Mouse (Mus musculus) bone marrow, adult 2 months (tissue): Measurements from ENCODE around the gene Dbndd2. TPM values are rescaled to one million over a fixed set of nuclear protein-coding genes. Genes with fewer than 3 reads are reported as not detected.

Experiments
- H3K27ac ChIP-seq: fragments of 200-500 bp; 2 replicates; pipeline ENCODE4 v1.5.1; 2012; ENCODE audit warnings: low read depth, mild to moderate bottlenecking, control low read depth, inconsistent platforms, low read length; ENCODE audit not compliant: control insufficient read depth, poor library complexity, insufficient read depth
- H3K4me1 ChIP-seq: fragments of 200-500 bp; 2 replicates; pipeline ENCODE4 v1.6.1; 2011; ENCODE audit warnings: low read length; ENCODE audit not compliant: control insufficient read depth, insufficient read depth
- H3K4me3 ChIP-seq: fragments of 200-500 bp; replicated peaks from 2 replicates; pipeline ENCODE3; 2011; ENCODE audit warnings: mild to moderate bottlenecking, low read depth, low read length, control low read depth; ENCODE audit not compliant: control insufficient read depth
- CTCF ChIP-seq: fragments of 200-500 bp; IDR thresholded peaks from 2 replicates; pipeline ENCODE4 v1.5.1; 2011; ENCODE audit warnings: low read length, control low read depth; ENCODE audit not compliant: control insufficient read depth, insufficient read depth
- POLR2A ChIP-seq: fragments of 200-500 bp; IDR thresholded peaks from 2 replicates; pipeline ENCODE4 v1.6.1; 2011; ENCODE audit warnings: low read depth, mild to moderate bottlenecking, control low read depth, low read length, borderline replicate concordance; ENCODE audit not compliant: control insufficient read depth
- WGBS: fragments of 180-500 bp; shearing (Covaris S2); methylation state at CpG from one replicate; pipeline ENCODE4 v1.1.7; 2018; 5-methylcytosine and 5-hydroxymethylcytosine counted together
- polyA plus RNA-seq: library from polyadenylated mRNA; stranded (reverse); fragments of >200 nt; gene quantifications from 2 replicates; pipeline ENCODE4 v1.2.4, GENCODE M21; 2011; ENCODE audit warnings: low replicate concordance; ENCODE audit not compliant: missing spikeins, insufficient read depth, insufficient read length

Gene Dbndd2
- polyA plus RNA-seq, 1 experiment: 7.5 TPM

DNA sequence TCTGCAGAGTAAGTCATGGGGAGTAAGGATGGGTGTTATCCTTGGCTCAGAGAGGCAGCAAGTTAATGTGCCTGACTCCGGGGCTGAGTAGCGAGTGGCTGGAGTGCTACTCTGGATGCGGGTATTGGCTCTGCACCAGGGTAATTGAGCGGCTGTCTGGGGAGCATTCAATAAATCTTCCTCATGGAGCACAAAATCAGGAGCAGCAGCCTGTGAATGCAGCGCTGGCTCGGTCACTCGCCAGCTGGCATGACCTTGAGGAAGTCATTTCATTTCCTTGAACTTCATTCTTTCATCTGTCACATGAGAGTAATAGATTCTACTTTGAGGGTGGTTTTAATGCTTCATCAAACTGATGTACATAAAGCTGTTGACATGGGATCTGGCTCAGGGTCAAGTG is 14.6 kb downstream of the Dbndd2 start:
- Histone ChIP-seq H3K27ac (no peak overlapping the region), H3K4me3 (no peak overlapping the region), H3K4me1 (no peaks in the 10 kb centered on the region)
- WGBS: 90% methylated on average over 7 of the region's 7 CpGs
- no peak for TF ChIP-seq CTCF
- no peak for TF ChIP-seq POLR2A

DNA sequence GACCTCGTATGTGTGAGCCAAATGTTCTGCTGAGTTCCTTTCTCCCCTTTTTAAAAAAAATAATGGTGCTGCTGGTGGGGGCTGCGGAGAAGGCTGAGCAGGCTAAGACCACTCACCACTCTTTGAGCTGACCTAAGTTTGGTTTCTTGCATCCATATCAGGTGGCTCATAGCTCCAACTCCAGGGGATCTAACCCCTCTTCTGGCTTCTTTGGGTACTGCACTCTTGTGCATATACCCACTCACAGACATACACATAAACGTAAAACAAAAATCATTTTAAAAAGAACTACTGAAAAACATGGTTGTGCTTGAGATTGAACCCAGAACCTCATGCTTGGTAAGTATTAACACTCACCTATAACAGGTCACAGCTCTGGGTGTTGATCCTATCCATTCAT is 19.0 kb downstream of the Dbndd2 start:
- no peak for TF ChIP-seq POLR2A
- TF ChIP-seq CTCF: no peak
- no peak overlapping the region for H3K4me3 ChIP-seq
- H3K27ac ChIP-seq: no peak overlapping the region
- WGBS: 90% methylated on average over 3 of the region's 3 CpGs
- H3K4me1 ChIP-seq: no peaks in the 10 kb centered on the region

DNA sequence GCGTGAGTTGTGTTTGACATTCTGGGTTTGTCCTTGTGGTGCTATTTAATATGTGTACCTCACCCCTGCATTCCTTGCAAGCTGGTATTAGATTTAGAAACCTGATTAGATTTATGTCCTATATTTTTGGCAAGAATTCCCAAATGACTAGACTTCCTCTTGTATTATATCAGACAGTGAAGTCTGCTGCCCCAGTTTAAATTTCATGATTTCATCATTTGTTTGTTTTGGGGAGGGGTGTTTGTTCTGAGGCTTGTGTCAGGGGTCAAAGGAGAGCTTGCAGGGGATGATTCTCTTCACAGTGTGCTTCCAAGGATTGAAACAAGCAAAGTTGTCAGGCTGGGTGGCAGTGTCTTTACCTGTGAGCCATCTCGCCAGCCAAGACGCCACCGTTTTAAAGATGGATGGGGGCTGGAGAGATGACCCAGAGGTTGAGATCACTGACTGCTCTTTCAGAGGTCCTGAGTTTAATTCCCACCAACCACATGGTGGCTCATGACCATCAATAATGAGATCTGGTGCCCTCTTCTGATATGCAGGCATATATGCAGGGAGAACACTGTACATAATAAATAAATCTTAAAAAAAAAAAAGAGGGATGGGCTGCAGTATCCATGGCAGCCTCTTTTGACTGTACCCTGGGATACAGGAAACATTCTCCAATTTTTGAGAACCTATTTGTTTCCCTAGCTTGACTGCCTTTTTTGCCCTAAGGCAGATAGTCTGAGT is 19.9 kb downstream of the Dbndd2 start:
- WGBS: 90% methylated on average over 4 of the region's 4 CpGs
- TF ChIP-seq POLR2A (no peak), CTCF (no peak)

DNA sequence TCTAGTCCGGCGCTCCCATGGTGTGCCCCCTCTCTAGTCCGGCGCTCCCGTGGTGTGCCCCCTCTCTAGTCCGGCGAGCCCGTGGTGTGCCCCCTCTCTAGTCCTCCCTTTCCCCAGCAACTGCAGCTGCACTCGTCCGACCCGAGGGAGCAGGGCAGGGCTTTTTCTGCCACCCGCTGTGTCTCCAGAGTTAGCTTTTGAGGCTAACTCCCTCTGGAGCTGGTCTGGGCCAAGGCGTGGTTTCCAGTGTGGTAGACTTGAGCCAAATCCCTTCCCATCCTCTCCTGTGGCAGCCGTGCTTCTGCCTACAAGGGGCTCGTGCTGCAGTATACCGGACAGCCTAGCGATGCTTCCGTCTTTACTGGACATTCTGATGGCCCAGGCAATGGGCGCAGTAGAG is 21.9 kb downstream of the Dbndd2 start:
- H3K4me1 ChIP-seq: no peaks in the 10 kb centered on the region
- 90% methylated on average over 19 of the region's 19 CpGs for WGBS
- TF ChIP-seq CTCF: no peak
- H3K27ac ChIP-seq: no peak overlapping the region
- no peak overlapping the region for H3K4me3 ChIP-seq

More for the DNA sequence above, 19.9 kb downstream of the Dbndd2 start:
- H3K27ac ChIP-seq: no peak overlapping the region
- no peaks in the 10 kb centered on the region for H3K4me1 ChIP-seq
- H3K4me3 ChIP-seq: no peak overlapping the region

DNA sequence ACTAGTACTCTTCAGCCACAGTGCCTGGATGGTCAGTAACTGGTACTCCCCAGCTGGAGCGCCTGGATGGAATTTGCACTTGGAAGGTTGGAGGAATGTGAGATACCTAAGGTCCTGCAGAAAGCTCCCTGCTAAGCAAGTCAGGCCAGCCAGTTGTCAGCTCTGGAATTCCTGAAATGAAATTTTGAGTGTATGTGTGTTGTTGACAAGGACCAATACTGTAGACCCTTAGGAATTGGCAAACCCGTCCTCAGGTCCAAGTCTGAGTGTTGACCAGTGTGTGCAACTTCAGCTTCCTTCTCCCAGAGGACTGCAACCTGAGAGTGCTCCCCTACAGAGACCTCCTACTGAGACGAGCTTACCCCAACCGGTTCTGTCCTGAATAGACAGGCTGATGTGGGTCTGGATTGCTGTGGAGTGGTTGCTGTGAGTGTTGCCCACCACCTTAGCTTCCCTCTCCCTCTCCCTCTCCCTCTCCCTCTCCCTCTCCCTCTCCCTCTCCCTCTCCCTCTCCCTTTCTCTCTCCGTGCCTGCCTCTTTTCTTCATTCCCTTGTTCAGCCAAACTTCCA is 24.8 kb downstream of the Dbndd2 start:
- Histone ChIP-seq H3K27ac (no peak overlapping the region), H3K4me3 (no peak overlapping the region), H3K4me1 (no peaks in the 10 kb centered on the region)
- TF ChIP-seq CTCF: no peak
- no peak for TF ChIP-seq POLR2A
- 65% methylated on average over 5 of the region's 5 CpGs for WGBS

DNA sequence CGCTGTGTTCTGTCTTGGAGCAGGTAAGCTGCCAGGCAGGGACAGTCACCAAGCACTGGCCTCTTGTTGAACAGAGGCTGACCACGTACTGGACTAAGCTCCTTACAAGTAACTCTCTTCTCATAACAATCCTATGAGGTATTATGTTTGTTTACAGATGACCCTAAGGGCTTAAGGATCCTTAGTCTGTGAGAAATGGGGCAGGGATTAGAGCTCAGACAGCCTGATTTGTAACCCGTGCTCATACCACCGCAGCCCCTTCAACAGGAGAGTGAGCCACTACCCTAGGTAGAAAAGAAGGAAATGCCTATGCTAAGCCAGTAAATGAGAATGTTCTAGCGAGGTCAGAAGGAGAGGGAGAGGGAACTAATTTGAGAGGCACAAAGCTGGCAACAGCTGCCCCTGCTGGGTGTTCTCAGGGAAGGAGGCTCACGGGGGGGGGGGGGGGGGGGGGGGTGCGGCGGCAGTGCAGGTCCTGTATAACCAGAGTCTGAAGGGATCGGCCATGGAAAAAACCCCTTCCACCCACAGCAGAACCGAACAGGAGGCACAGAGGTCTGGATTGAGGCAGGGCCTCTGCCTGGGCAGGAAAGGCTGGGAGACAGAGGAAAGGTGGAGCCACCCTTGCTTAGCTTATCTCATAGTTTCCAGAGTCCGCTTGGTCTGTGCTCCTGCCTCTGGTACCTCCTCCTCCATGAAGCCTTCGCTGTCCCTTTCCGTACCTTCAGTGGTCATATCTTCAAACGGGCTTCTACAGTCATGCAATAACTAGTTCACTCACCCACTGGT is 26.4 kb downstream of the Dbndd2 start:
- Histone ChIP-seq H3K27ac (no peak overlapping the region), H3K4me1 (no peaks in the 10 kb centered on the region), H3K4me3 (no peak overlapping the region)
- WGBS: 52% methylated on average over 13 of the region's 14 CpGs
- TF ChIP-seq POLR2A: no peak
- no peak for TF ChIP-seq CTCF

DNA sequence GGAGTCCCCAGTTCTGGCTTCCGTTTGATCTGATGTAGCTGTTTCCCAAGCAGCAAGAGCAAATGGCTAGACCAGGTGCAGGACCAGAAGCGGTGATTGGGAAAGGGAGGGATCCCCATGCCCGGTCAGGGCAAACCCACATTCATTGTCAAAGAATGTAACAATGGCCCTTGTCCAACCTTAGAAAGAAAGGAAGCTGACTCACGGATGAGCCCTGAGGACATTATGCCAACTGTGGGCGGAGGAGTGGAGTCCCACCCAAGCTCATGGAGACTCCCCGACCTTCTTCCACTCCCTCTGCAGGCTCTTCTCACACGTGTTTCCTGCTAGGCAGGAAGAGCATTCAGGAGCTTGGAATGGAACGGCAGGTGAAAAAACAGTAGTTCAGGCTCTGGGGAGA is 27.5 kb downstream of the Dbndd2 start:
- no peak overlapping the region for H3K27ac ChIP-seq
- no peaks in the 10 kb centered on the region for H3K4me1 ChIP-seq
- WGBS: 70% methylated on average over 8 of the region's 8 CpGs
- H3K4me3 ChIP-seq: no peak overlapping the region
- TF ChIP-seq CTCF: no peak
- no peak for TF ChIP-seq POLR2A

DNA sequence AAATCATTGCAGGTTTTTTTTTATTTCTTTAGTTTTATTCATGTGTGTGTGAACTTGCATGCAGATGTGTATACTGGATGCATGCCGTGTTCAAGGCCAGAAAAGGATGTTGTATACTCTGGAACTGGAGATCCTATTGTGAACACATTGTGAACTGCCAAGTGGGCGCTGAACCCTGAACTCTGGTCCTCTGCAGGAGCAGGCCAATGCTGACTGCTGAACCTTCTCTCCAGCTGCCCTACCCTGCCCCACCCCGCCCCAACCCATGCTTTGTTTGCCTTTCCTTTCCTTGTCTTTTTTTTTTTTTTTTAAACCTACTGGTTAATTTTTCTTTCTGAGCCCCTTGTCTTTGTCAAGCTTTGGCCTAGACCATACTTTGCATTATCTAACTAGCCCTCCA is 29.0 kb downstream of the Dbndd2 start:
- H3K4me1 ChIP-seq: no peaks in the 10 kb centered on the region
- no peak overlapping the region for H3K27ac ChIP-seq
- no peak for TF ChIP-seq POLR2A
- no peak for TF ChIP-seq CTCF
- 85% methylated on average over 3 of the region's 3 CpGs for WGBS
- no peak overlapping the region for H3K4me3 ChIP-seq
